Mouse (Mus musculus) forebrain, embryonic 10.5 days (tissue): ENCODE data around the gene Lpar1. TPM values are rescaled to one million over a fixed set of nuclear protein-coding genes. Genes with fewer than 3 reads are reported as not detected.

Experiments
- DNase-seq: peaks from one replicate; pipeline ENCODE4 v3.0.0-alpha.2; 2017; ENCODE audit warnings: low spot score; ENCODE audit errors: extremely low spot score
- H3K27ac ChIP-seq: fragments of 300-500 bp; sonication (generic); 2 replicates; pipeline ENCODE4 v1.5.1; 2016; ENCODE audit warnings: mild to moderate bottlenecking
- H3K27me3 ChIP-seq: fragments of 300-500 bp; sonication (generic); 2 replicates; pipeline ENCODE4 v1.6.1; 2016; ENCODE audit warnings: mild to moderate bottlenecking; ENCODE audit not compliant: poor library complexity, severe bottlenecking
- H3K36me3 ChIP-seq: fragments of 300-500 bp; sonication (generic); replicated peaks from 2 replicates; pipeline ENCODE4 v1.6.1; 2016; ENCODE audit warnings: mild to moderate bottlenecking, moderate library complexity
- H3K4me1 ChIP-seq: fragments of 300-500 bp; sonication (generic); 2 replicates; pipeline ENCODE4 v1.6.1; 2016
- H3K4me3 ChIP-seq: fragments of 300-500 bp; sonication (generic); 2 replicates; pipeline ENCODE4 v1.5.1; 2016; ENCODE audit warnings: mild to moderate bottlenecking, moderate library complexity
- H3K9me3 ChIP-seq: fragments of 300-500 bp; sonication (generic); 2 replicates; pipeline ENCODE4 v1.6.1; 2016; ENCODE audit warnings: mild to moderate bottlenecking, moderate library complexity
- WGBS: fragments of 180-500 bp; shearing (Covaris S2); methylation state at CpG from one replicate; pipeline ENCODE4 v1.1.7; 2016; 5-methylcytosine and 5-hydroxymethylcytosine counted together
- polyA plus RNA-seq: library from polyadenylated mRNA; unstranded; fragments of >200 nt; fragmentation: Nextera tagmentation; extraction: Ambion mirVana; gene quantifications from 2 replicates; pipeline ENCODE4 v1.2.1, GENCODE M21; 2016

Gene Lpar1
- polyA plus RNA-seq, result 60.9 and 63.8 TPM in 2 replicates

- peaks cover 3% of the 10 kb centered on the region; the same call in 1 of the 2 replicates for H3K36me3 ChIP-seq
- peaks cover 60% of the 10 kb centered on the region for H3K4me1 ChIP-seq
- H3K27me3 ChIP-seq, result peaks cover 5% of the 10 kb centered on the region; the same call in 1 of the 2 replicates
- 3% methylated on average over 19 of the region's 19 CpGs for WGBS
- H3K4me3 ChIP-seq, result peak within 1 kb of the TSS; percentile 76
- H3K9me3 ChIP-seq, result no peaks in the 10 kb centered on the region
- H3K27ac ChIP-seq, result peak within 1 kb of the TSS; percentile 94
- peak; percentile 69 for DNase-seq
These were observed at the start of gene Lpar1 for GRCm38 (mm10) chr4:58553631-58554358. TSS of gene Lpar1 (minus strand) at chr4:58553898.

- Histone ChIP-seq H3K4me1 (peaks cover 10% of the 10 kb centered on the region; the same call in 1 of the 2 replicates), H3K4me3 (no peak overlapping the region), H3K36me3 (no peaks in the 10 kb centered on the region), H3K9me3 (no peaks in the 10 kb centered on the region), H3K27ac (no peak overlapping the region), H3K27me3 (no peaks in the 10 kb centered on the region)
- DNase-seq, result no peak
- WGBS, result 44% methylated on average over 2 of the region's 2 CpGs
These were observed 32.2 kb upstream of the Lpar1 start for GRCm38 (mm10) chr4:58585942-58586341.

GRCm38 (mm10) chr4:58581191-58581590, 27.5 kb upstream of the Lpar1 start:
- no peaks in the 10 kb centered on the region for H3K36me3 ChIP-seq
- WGBS, result 79% methylated on average over 7 of the region's 7 CpGs
- no peaks in the 10 kb centered on the region; the same call in 1 of the 2 replicates for H3K27me3 ChIP-seq
- no peak overlapping the region for H3K27ac ChIP-seq
- H3K4me1 ChIP-seq, result peaks cover 17% of the 10 kb centered on the region
- H3K9me3 ChIP-seq, result no peaks in the 10 kb centered on the region
- DNase-seq, result no peak
- H3K4me3 ChIP-seq, result no peak overlapping the region

GRCm38 (mm10) chr4:58580516-58580915, 26.8 kb upstream of the Lpar1 start:
- 72% methylated on average over 5 of the region's 5 CpGs for WGBS
- Histone ChIP-seq H3K4me3 (no peak overlapping the region), H3K9me3 (no peaks in the 10 kb centered on the region), H3K4me1 (peaks cover 13% of the 10 kb centered on the region), H3K27ac (no peak overlapping the region), H3K36me3 (no peaks in the 10 kb centered on the region), H3K27me3 (no peaks in the 10 kb centered on the region; the same call in 1 of the 2 replicates)
- DNase-seq, result no peak

GRCm38 (mm10) chr4:58580098-58580497, 26.4 kb upstream of the Lpar1 start:
- no peaks in the 10 kb centered on the region; the same call in 1 of the 2 replicates for H3K27me3 ChIP-seq
- 69% methylated on average over 10 of the region's 10 CpGs for WGBS
- H3K4me3 ChIP-seq, result no peak overlapping the region
- H3K27ac ChIP-seq, result 0 out of 2 replicates have a peak overlapping the region, but pooled peaks have one; percentile 35
- no peaks in the 10 kb centered on the region for H3K9me3 ChIP-seq
- peaks cover 13% of the 10 kb centered on the region for H3K4me1 ChIP-seq
- no peak for DNase-seq
- no peaks in the 10 kb centered on the region for H3K36me3 ChIP-seq

GRCm38 (mm10) chr4:58578488-58578887, 24.8 kb upstream of the Lpar1 start:
- no peak for DNase-seq
- no peak overlapping the region for H3K27ac ChIP-seq
- no peak overlapping the region for H3K4me3 ChIP-seq
- WGBS, result 41% methylated on average over 2 of the region's 2 CpGs
- no peaks in the 10 kb centered on the region for H3K9me3 ChIP-seq
- no peaks in the 10 kb centered on the region; the same call in 1 of the 2 replicates for H3K27me3 ChIP-seq
- H3K36me3 ChIP-seq, result no peaks in the 10 kb centered on the region
- peaks cover 16% of the 10 kb centered on the region for H3K4me1 ChIP-seq

GRCm38 (mm10) chr4:58577382-58578048, 23.8 kb upstream of the Lpar1 start:
- H3K4me3 ChIP-seq, result no peak overlapping the region
- H3K4me1 ChIP-seq, result peaks cover 16% of the 10 kb centered on the region
- H3K27me3 ChIP-seq, result peaks cover 8% of the 10 kb centered on the region
- H3K9me3 ChIP-seq, result no peaks in the 10 kb centered on the region
- WGBS, result 58% methylated on average over 5 of the region's 5 CpGs
- H3K27ac ChIP-seq, result peak overlapping the region; percentile 20; the same call in 1 of the 2 replicates
- no peaks in the 10 kb centered on the region for H3K36me3 ChIP-seq
- peak; percentile 15 for DNase-seq

GRCm38 (mm10) chr4:58575831-58576230, 22.1 kb upstream of the Lpar1 start:
- Histone ChIP-seq H3K27ac (no peak overlapping the region), H3K9me3 (no peaks in the 10 kb centered on the region), H3K4me1 (peaks cover 21% of the 10 kb centered on the region), H3K36me3 (no peaks in the 10 kb centered on the region), H3K4me3 (no peak overlapping the region), H3K27me3 (peaks cover 8% of the 10 kb centered on the region)
- WGBS, result 92% methylated on average over 6 of the region's 6 CpGs
- no peak for DNase-seq

- no peak overlapping the region for H3K4me3 ChIP-seq
These were observed 20.3 kb upstream of the Lpar1 start for GRCm38 (mm10) chr4:58574024-58574423.

GRCm38 (mm10) chr4:58572446-58572845, 18.7 kb upstream of the Lpar1 start:
- Histone ChIP-seq H3K4me3 (no peak overlapping the region), H3K9me3 (no peaks in the 10 kb centered on the region), H3K4me1 (peaks cover 14% of the 10 kb centered on the region), H3K27ac (no peak overlapping the region), H3K36me3 (no peaks in the 10 kb centered on the region), H3K27me3 (peaks cover 8% of the 10 kb centered on the region)
- DNase-seq, result no peak
- 67% methylated on average over 2 of the region's 2 CpGs for WGBS

More at GRCm38 (mm10) chr4:58574024-58574423, 20.3 kb upstream of the Lpar1 start:
- peaks cover 21% of the 10 kb centered on the region for H3K4me1 ChIP-seq
- 78% methylated on average over 6 of the region's 6 CpGs for WGBS
- H3K36me3 ChIP-seq, result no peaks in the 10 kb centered on the region
- DNase-seq, result no peak
- peaks cover 8% of the 10 kb centered on the region for H3K27me3 ChIP-seq
- H3K9me3 ChIP-seq, result no peaks in the 10 kb centered on the region
- no peak overlapping the region for H3K27ac ChIP-seq

- DNase-seq, result no peak
- 5% methylated on average over 3 of the region's 3 CpGs for WGBS
- no peak overlapping the region for H3K4me3 ChIP-seq
- H3K27ac ChIP-seq, result peak overlapping the region; percentile 40; the same call in 1 of the 2 replicates
- no peaks in the 10 kb centered on the region for H3K9me3 ChIP-seq
- H3K27me3 ChIP-seq, result peaks cover 8% of the 10 kb centered on the region
- H3K4me1 ChIP-seq, result peaks cover 14% of the 10 kb centered on the region
- H3K36me3 ChIP-seq, result no peaks in the 10 kb centered on the region
These were observed 18.0 kb upstream of the Lpar1 start for GRCm38 (mm10) chr4:58571661-58572060.

- Histone ChIP-seq H3K27me3 (peaks cover 8% of the 10 kb centered on the region), H3K4me3 (no peak overlapping the region), H3K36me3 (no peaks in the 10 kb centered on the region), H3K27ac (peak overlapping the region; percentile 40; the same call in 1 of the 2 replicates), H3K9me3 (no peaks in the 10 kb centered on the region), H3K4me1 (peaks cover 14% of the 10 kb centered on the region)
- DNase-seq, result no peak
- WGBS, result 21% methylated on average over 1 of the region's 1 CpGs
These were observed 17.5 kb upstream of the Lpar1 start for GRCm38 (mm10) chr4:58571232-58571631.

GRCm38 (mm10) chr4:58568486-58568885, 14.8 kb upstream of the Lpar1 start:
- Histone ChIP-seq H3K27me3 (peaks cover 8% of the 10 kb centered on the region), H3K4me1 (peaks cover 11% of the 10 kb centered on the region), H3K4me3 (no peak overlapping the region), H3K27ac (no peak overlapping the region), H3K36me3 (no peaks in the 10 kb centered on the region), H3K9me3 (no peaks in the 10 kb centered on the region)
- 79% methylated on average over 8 of the region's 8 CpGs for WGBS
- DNase-seq, result no peak
